Mouse (Mus musculus): ENCODE data around the gene Spty2d1. TPM values are rescaled to one million over a fixed set of nuclear protein-coding genes. Genes with fewer than 3 reads are reported as not detected.
"Not testable (repeated sequence)": the region's sequence is repeated elsewhere in the genome, so short reads cannot be mapped to it uniquely, and the experiment has no call there.

The Spty2d1 gene
- polyA plus RNA-seq, 1 experiment from 2014 or later, result 23.8 TPM

- DNase-seq (no peak), ATAC-seq (ENCODE audit: insufficient read depth) (no peak)
- H3K4me2 ChIP-seq, result no peak overlapping the region
- WGBS, result 68% methylated on average over 4 of the region's 4 CpGs
- no peaks in the 10 kb centered on the region for H3K9me3 ChIP-seq (ENCODE audit: low read depth, low read length)
- no peaks in the 10 kb centered on the region for H3K36me3 ChIP-seq (ENCODE audit: insufficient read depth)
- no peak overlapping the region for H3K9ac ChIP-seq
- H3K27me3 ChIP-seq (ENCODE audit: insufficient read depth, low read length), result no peaks in the 10 kb centered on the region
- no peak for TF ChIP-seq CTCF (IDR thresholded peaks at IDR 0.05; ENCODE audit: low read depth)
- H3K27ac ChIP-seq (ENCODE audit: low read depth), result no peak overlapping the region
- no peaks in the 10 kb centered on the region for H3K4me1 ChIP-seq (ENCODE audit: insufficient read depth)
- no peak overlapping the region for H3K4me3 ChIP-seq (ENCODE audit: low read depth, low read length)
Measured at GRCm38 (mm10) chr7:47031371-47031770, 23.2 kb upstream of the Spty2d1 start.

- Histone ChIP-seq H3K4me1 (ENCODE audit: insufficient read depth) (no peaks in the 10 kb centered on the region), H3K27ac (ENCODE audit: low read depth) (no peak overlapping the region), H3K36me3 (ENCODE audit: insufficient read depth) (no peaks in the 10 kb centered on the region), H3K9me3 (ENCODE audit: low read depth, low read length) (no peaks in the 10 kb centered on the region), H3K27me3 (ENCODE audit: insufficient read depth, low read length) (no peaks in the 10 kb centered on the region), H3K9ac (no peak overlapping the region), H3K4me2 (no peak overlapping the region), H3K4me3 (ENCODE audit: low read depth, low read length) (no peak overlapping the region)
- WGBS, result 73% methylated on average over 9 of the region's 9 CpGs
- ATAC-seq (ENCODE audit: insufficient read depth), result no peak
- TF ChIP-seq CTCF (IDR thresholded peaks at IDR 0.05; ENCODE audit: low read depth), result no peak
- peak; percentile 52 for DNase-seq
Measured at GRCm38 (mm10) chr7:47030517-47031193, 22.4 kb upstream of the Spty2d1 start.

- Histone ChIP-seq H3K27me3 (ENCODE audit: insufficient read depth, low read length) (no peaks in the 10 kb centered on the region), H3K9ac (no peak overlapping the region), H3K4me3 (ENCODE audit: low read depth, low read length) (no peak overlapping the region), H3K27ac (ENCODE audit: low read depth) (no peak overlapping the region), H3K36me3 (ENCODE audit: insufficient read depth) (no peaks in the 10 kb centered on the region), H3K9me3 (ENCODE audit: low read depth, low read length) (no peaks in the 10 kb centered on the region), H3K4me1 (ENCODE audit: insufficient read depth) (no peaks in the 10 kb centered on the region), H3K4me2 (no peak overlapping the region)
- WGBS, result 77% methylated on average over 1 of the region's 1 CpGs
- no peak for ATAC-seq (ENCODE audit: insufficient read depth)
- peak; percentile 37 for TF ChIP-seq CTCF (IDR thresholded peaks at IDR 0.05; ENCODE audit: low read depth)
- DNase-seq, result no peak
Measured at GRCm38 (mm10) chr7:47027520-47027919, 19.3 kb upstream of the Spty2d1 start.

- not testable (repeated sequence) for H3K4me1 ChIP-seq (ENCODE audit: insufficient read depth); H3K9ac ChIP-seq
Measured at GRCm38 (mm10) chr7:47026899-47027298, 18.7 kb upstream of the Spty2d1 start.

GRCm38 (mm10) chr7:47025429-47025828 is 17.2 kb upstream of the Spty2d1 start:
- TF ChIP-seq CTCF (IDR thresholded peaks at IDR 0.05; ENCODE audit: low read depth), result no peak
- H3K36me3 ChIP-seq (ENCODE audit: insufficient read depth), result no peaks in the 10 kb centered on the region
- no peaks in the 10 kb centered on the region for H3K9me3 ChIP-seq (ENCODE audit: low read depth, low read length)
- ATAC-seq (ENCODE audit: insufficient read depth) (no peak), DNase-seq (no peak)
- no peaks in the 10 kb centered on the region for H3K4me1 ChIP-seq (ENCODE audit: insufficient read depth)
- no peak overlapping the region for H3K4me2 ChIP-seq
- no peak overlapping the region for H3K4me3 ChIP-seq (ENCODE audit: low read depth, low read length)
- no peak overlapping the region for H3K27ac ChIP-seq (ENCODE audit: low read depth)
- H3K9ac ChIP-seq, result no peak overlapping the region
- WGBS, result 68% methylated on average over 9 of the region's 9 CpGs
- no peaks in the 10 kb centered on the region for H3K27me3 ChIP-seq (ENCODE audit: insufficient read depth, low read length)

More at GRCm38 (mm10) chr7:47026899-47027298, 18.7 kb upstream of the Spty2d1 start:
- H3K27me3 ChIP-seq (ENCODE audit: insufficient read depth, low read length); ATAC-seq (ENCODE audit: insufficient read depth); H3K36me3 ChIP-seq (ENCODE audit: insufficient read depth); DNase-seq; H3K9me3 ChIP-seq (ENCODE audit: low read depth, low read length); H3K4me2 ChIP-seq; H3K4me3 ChIP-seq (ENCODE audit: low read depth, low read length); H3K27ac ChIP-seq (ENCODE audit: low read depth): not testable (repeated sequence)
- 77% methylated on average over 3 of the region's 3 CpGs for WGBS

- WGBS, result 82% methylated on average over 7 of the region's 7 CpGs
- Histone ChIP-seq H3K4me2 (no peak overlapping the region), H3K36me3 (ENCODE audit: insufficient read depth) (no peaks in the 10 kb centered on the region), H3K27me3 (ENCODE audit: insufficient read depth, low read length) (no peaks in the 10 kb centered on the region), H3K9me3 (ENCODE audit: low read depth, low read length) (no peaks in the 10 kb centered on the region), H3K27ac (ENCODE audit: low read depth) (no peak overlapping the region), H3K9ac (no peak overlapping the region), H3K4me3 (ENCODE audit: low read depth, low read length) (no peak overlapping the region), H3K4me1 (ENCODE audit: insufficient read depth) (no peaks in the 10 kb centered on the region)
- DNase-seq (no peak), ATAC-seq (ENCODE audit: insufficient read depth) (no peak)
- no peak for TF ChIP-seq CTCF (IDR thresholded peaks at IDR 0.05; ENCODE audit: low read depth)
Measured at GRCm38 (mm10) chr7:47024454-47024853, 16.2 kb upstream of the Spty2d1 start.

GRCm38 (mm10) chr7:47023530-47023929 is 15.3 kb upstream of the Spty2d1 start:
- Histone ChIP-seq H3K27me3 (ENCODE audit: insufficient read depth, low read length) (no peaks in the 10 kb centered on the region), H3K4me2 (no peak overlapping the region), H3K4me1 (ENCODE audit: insufficient read depth) (no peaks in the 10 kb centered on the region), H3K4me3 (ENCODE audit: low read depth, low read length) (no peak overlapping the region), H3K9me3 (ENCODE audit: low read depth, low read length) (no peaks in the 10 kb centered on the region), H3K36me3 (ENCODE audit: insufficient read depth) (no peaks in the 10 kb centered on the region), H3K9ac (no peak overlapping the region), H3K27ac (ENCODE audit: low read depth) (no peak overlapping the region)
- 11% methylated on average over 6 of the region's 6 CpGs for WGBS
- no peak for ATAC-seq (ENCODE audit: insufficient read depth)
- peak; percentile 90 for TF ChIP-seq CTCF (IDR thresholded peaks at IDR 0.05; ENCODE audit: low read depth)
- peak; percentile 93 for DNase-seq

Measured in lung, embryonic 14.5 days (tissue).